Mouse (Mus musculus): Measurements from ENCODE around the gene Kremen2.
A peak's percentile ranks its signal among the peaks of the same experiment; 100 is the strongest.
"Not testable (repeated sequence)": the region's sequence is repeated elsewhere in the genome, so short reads cannot be mapped to it uniquely, and the experiment has no call there.

The Kremen2 gene

GRCm38 (mm10) chr17:23745301-23746251 is at the start of gene Kremen2:
Gene Kremen2 (minus strand): TSS chr17:23745833.
- DNase-seq: no peak

DNA sequence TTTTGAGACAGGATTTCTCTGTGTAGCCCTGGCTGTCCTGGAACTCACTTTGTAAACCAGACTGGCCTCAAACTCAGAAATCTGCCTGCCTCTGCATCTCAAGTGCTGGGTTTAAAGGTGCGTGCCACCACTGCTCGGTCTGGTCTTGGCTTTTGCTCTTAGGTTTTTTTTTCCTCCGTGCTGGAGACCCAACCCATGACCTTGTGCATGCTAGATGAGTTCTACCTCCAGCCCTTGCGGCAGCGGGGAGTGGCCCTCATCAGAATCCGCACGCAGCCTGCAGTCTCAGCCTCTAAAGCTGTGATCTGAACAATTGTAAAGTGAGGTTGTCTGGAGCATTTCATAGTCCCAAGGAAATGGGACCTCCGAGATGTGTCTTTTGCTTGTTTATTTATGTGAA is 49.7 kb upstream of the Kremen2 start:
- DNase-seq: no peak

DNA sequence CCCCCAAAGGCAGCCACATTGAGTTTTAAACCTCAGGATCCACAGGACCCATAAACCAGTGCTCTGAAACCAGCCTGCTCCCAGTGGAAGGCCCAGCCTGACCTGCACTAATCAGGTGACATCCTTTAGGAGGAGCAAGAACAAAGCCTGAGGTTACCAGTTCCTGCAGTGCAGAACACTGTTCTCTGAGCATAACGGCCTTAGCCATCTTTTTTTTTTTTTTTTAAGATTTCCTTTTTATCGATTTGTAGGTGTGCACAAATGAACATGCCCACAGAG is 45.4 kb upstream of the Kremen2 start:
- DNase-seq: no peak

- peak; percentile 82 for DNase-seq
Observed at GRCm38 (mm10) chr17:23790269-23791078, 44.8 kb upstream of the Kremen2 start, which contains the start of gene Srrm2. Gene Srrm2 (plus strand): TSS chr17:23790532.

DNA sequence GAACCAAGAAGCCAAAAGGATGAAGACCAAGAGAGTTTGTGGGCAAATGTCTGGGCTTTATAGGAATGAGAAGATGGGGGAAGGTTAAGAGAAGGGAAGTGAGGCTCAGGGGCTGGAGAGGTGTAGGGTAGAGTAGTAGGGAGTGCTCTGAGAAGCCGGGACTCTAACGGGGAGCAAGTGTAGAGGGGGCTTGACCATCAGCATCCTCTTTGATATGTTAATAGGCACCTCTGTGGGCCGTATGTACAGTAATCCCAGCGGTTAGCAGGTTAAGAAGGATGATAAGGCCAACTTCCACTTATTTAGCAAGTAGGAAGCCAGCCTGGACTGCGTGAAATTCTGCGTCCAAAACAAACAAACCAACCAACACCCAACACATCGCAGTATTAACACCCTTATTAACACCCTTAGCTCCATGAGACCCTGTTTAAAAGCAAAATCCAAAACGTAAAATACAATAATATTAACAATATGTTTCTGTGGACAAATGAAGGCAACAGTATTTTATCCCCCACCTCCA is 44.2 kb upstream of the Kremen2 start:
- no peak for DNase-seq

GRCm38 (mm10) chr17:23788973-23789372 is 43.3 kb upstream of the Kremen2 start:
- no peak for DNase-seq

DNA sequence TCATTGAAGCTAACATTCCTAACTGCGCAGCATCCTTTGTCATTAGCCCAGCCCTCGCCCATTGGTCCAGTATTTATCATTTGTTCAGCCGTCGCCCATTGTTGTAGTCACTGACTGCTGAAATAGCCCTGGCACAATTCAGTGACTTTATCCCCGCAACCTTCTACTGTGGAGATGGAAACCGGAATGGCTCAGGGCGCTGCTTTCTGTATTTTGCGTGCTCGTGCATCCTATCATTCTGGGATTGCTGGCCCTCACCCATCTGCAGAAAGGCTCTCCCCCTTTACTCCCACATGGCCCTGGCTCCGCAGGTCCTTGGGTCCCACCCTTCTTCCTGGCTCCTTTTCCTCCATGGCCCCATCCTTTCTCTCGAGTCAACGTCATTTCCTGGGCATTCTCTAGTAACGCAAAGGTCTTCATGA is 40.9 kb upstream of the Kremen2 start:
- DNase-seq: no peak

DNA sequence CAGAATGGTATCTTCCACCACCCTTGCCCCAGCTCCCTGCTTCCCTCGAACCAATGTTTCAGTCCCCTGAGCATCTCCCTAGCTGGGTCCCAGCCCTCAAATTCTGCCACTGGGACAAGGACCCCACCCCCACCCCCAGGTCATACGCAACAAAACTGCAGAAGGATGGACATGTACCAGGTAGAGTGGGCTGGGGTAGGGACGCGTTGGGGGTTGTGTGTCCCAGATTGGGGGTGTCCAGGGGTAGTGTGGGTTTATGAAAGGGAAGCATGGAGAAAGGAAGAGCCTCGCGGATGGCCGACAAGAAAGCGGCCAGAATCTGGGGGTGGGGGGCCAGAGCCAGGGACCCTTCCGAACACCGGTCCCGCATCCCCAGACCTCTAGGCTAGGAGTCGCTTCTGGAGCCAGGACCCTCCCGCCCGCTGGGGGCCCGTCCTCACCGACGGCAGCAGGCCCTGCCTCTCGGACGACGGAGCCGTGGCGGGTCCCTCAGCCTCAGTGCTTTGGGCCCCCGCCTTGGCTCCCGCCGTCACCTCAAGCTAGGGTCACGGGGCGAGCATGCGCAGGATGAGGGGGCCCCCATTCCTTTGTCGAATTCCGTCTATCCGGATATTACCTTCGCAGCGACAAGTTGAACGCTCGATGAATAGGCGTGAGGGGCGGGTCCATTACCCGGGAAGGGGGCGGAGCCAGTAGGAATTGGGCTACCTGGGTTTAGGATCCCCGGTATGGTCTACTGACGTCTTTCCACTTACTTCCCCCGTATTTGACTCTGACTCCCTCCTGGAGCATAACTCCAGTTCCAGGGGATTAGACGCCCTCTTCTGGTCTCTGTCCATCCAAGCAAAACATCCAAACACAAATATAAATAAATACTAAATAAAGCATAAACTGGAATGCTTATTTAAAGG is 40.2 kb upstream of the Kremen2 start, which contains the start of gene Flywch2:
TSS of gene Flywch2 (minus strand) at position 521 of the 911 bp plus-strand sequence.
- peak; percentile 88 for DNase-seq

DNA sequence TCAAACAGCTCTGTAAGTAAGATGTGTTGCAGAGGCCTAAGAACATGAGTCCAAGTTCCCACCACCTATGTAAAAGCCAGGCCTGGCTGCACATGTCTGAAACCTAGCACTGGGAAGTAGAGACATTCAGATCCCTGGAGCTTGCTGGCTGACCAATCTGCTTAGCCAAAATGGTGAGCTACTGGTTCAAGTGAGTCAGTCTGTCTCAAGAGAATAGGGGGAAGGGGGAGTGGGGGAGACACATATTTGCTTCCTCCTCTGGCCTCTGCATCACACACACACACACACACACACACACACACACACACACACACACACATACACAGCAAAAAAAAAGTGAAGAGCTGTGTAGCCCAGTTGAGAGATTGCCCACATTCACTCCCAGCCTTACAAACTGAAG is 37.7 kb upstream of the Kremen2 start:
- DNase-seq: no peak

- no peak for DNase-seq
Observed at GRCm38 (mm10) chr17:23778447-23778846, 32.8 kb upstream of the Kremen2 start.

DNA sequence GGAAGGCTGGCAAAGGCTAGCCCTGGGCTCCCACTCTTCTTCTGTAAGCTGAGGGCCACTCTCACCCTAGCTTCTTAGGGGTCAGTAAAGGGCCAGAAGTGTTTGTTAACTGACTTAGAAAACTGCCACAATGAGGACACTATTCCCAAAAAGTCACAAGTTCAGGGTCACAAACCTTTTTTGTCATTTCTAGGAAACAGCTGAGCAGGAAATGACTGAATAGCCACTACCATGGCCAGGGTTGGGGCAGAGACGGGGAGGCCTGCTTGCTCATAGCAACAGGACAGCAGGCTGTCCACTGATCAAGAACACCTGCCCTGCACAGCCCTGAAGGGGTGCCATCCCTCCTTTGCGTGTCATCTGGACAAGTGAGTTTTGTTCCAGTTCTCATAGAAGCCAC is 31.5 kb upstream of the Kremen2 start:
- DNase-seq: no peak

DNA sequence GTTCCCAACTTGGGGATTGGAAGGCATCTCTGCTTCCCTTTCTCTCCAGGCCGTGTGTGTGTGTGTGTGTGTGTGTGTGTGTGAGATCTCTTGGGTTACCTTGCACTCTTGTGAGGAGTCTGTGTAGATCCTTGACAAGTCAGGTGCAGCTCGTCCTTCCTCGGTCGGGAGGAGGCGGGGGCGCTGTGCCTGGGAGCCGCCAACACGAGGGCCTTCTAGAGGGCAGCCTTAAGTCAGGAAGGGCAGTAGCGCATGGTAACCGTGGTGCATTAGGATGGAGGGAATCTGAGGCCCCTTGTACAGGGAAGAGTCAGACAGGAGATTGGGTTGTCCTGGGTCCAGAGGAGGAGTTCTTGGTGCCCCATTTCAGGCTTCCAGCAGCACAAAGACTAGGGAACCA is 30.6 kb upstream of the Kremen2 start:
- DNase-seq: no peak

DNA sequence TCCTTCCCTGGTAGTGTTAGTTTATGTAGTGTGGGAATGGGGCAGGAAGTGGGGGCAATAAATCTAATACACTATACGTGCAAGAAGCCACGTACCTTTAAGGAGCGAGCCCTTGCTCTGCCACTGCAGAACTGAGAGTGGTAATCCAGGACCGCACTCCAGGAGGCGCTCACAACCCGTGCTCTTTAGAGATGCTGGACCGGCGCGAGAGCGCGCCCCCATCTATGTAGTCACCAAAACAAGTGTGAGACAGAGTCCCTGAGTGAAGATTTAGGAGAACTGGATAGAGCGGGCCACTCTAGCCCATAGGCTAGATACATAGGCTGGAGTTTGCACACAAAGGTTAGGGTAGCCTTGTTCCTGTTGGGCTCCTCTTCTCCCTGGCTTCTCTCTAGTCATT is 28.5 kb upstream of the Kremen2 start:
- DNase-seq: peak; percentile 92

DNA sequence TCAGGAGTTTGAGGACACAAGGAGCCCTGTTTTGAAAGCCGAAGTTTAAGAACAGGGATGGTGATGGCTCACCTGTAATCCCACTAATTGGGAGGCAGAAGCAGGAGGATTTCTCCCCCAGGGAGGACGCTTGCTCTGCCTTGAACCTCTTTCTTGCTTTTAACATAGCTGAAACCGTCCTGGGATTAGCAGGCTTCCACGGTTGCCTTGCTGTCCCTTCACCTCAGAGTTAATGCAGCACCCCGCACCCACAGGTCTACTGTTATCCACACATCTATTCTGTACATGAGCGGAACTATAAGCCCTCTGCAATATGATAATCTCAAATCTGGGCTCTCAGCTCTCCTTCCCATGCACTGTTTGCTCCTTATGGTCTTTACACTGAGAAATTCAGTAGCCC is 28.0 kb upstream of the Kremen2 start:
- no peak for DNase-seq

DNA sequence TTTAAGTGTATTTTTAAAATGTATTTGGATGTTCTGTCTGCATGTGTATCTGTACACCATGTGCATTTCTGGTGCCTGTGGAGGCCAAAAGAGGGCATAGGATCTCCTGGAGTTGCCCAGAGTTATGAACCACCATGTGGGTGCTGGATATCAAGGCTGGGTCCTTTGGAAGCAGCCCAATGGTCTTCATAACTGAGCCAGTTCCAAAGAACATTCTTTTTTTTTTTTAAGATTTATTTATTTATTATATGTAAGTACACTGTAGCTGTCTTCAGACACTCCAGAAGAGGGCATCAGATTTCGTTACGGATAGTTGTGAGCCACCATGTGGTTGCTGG is 26.6 kb upstream of the Kremen2 start:
- DNase-seq: not testable (repeated sequence)

DNA sequence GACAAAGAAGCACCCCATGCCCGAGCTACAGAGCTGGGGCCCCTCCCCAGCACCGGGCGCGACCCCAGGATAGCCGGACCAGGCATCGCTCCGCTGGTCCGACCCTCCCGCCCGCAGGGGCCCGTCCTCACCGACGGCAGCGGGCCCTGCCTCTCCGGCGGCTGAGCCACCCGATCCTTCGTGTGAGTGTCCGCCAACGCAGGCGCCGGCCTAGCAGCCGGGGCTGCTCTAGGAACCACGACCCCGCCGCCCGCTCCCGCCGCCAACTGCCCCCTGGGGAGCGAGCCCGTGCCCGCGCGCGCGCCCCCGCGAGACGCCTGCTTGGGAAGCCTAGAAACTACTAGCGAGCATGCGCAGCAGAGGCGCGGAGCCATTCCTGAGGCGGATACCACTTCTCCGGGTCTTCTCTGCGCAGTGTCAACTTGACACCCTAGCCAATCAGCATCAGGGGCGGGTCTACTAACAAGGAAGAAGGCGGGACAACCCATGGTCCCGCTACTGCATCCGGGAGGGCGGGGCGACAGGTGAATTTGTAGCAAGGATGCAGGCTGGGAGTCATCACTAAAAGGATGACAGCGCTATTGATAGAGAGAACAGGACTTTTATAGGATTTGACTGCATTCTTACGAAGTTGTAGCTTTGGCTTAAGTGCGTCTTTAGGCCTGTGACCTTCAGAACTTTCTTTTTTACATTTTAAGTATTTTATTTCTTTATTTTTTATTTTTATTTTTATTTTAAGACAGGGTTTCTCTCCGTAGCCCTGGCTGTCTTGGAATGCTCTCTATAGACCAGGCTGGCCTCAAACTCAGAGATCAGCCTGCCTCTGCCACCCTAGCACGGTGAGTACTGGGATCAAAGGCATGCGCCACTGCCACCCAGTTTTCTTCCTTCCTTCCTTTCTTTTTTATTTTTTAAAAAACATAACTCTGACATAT is 25.9 kb upstream of the Kremen2 start, which contains the start of gene Flywch1:
TSS of gene Flywch1 (minus strand) at position 319 of the 935 bp plus-strand sequence.
- DNase-seq: peak; percentile 99

DNA sequence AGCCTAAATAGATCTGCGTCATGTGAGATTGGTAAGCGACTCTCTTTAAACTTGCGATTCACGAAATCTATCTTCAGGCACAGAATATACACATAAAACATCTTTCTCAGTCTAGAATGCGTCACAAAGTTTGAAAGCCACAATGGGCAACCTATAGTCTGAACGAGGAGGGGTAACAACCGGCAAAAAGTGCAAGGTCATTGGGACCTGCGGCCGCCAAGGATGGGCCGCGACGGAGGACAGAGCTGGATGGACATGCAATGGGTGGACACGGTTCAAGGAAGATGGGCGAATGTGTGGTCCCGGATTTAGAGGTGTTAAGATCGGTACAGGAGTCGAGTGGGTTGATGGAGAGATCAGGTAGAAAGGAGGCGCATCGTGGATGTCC is 25.3 kb upstream of the Kremen2 start:
- no peak for DNase-seq

DNA sequence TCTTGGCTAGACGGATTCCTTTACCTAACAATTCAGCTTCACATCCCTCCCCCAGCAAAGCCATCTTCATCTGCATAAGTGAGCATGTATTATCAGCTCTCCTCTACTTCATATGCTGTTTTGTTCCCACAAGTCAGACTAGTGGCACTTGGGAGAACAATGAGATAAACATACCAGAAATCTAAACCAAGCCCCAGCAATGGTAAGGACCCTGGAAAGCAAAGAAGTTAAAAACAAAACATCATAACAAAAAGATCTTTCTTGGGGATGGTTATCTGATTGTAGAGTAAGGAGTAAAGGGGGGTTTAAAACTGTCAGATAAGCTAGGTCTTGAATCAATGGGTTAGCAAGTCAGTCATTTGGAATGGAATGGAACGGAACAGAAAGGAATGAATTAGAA is 24.9 kb upstream of the Kremen2 start:
- DNase-seq: no peak

DNA sequence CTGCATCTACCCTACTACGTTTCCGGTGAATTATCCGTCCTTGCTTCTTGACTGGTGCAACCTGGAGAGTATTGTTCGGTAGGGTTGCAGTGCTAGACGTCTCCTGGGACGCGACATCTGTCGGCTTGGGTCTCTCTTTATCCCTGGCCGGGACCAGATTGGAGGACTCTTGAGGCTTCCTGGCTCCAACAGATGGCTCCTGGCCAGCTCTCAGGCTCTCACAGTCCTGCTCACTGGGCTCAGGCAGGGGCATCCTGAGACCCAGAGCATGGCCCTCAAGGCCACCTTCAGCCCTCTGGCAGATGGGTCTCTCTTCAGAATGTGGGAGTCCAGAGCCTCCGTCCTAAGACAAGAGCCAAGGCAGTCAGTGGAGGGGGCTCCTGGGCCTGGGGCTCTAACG is 17.3 kb upstream of the Kremen2 start:
- DNase-seq: no peak

- no peak for DNase-seq
Observed at GRCm38 (mm10) chr17:23761155-23761554, 15.5 kb upstream of the Kremen2 start.

DNA sequence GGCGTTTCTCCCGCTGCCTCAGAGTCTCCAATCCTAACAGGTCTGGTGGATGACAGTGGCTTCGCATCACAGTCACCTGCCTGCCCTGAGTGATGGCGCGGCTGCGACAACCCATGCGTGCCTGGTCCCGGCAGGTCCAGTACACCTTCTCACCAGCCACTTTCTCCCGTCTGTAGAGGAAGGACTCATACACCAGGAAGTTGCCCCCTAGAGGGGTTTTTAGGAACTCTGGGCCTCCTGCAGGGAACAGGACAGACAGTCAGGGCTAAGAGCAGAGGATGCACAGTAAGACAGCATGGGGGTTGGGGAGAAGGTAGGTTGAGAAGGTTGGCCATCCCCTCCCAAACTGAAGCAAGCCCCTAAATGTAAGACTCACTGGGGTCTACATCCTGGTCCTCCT is 14.6 kb upstream of the Kremen2 start:
- DNase-seq: no peak
